Mouse (Mus musculus): ENCODE measurements at regions not wholly inside any gene's neighbourhood (a gene's known extent, or its start where the extent isn't known, plus 50 kb on each side); places are given as distances from the start of the nearest gene placed in this dataset.

DNA sequence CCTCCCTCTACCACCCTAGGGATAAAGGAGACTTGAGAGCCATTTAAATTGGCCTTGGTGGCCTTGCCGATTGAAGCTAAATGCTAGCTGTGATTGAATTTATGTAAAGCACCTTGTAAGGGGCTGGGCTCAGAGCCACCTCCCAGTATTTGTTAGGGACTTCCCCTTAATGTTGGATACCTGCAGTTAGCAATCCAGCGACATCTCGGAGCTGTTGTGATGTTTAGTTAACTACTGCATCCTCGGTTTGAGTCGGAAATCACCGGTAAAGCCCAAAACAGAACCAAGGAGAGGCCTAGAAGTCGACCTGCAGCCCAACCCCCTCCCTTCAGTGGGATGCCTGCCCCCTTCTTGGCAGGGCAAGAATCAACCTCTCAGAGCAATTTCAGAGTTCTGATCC lies 236.3 kb downstream of the Cd83 start:
- peaks cover 26% of the 10 kb centered on the region for H3K4me1 ChIP-seq (replicated peaks)
- WGBS, result 21% methylated on average over 7 of the region's 7 CpGs
- H3K36me3 ChIP-seq, result no peaks in the 10 kb centered on the region
- peaks cover 38% of the 10 kb centered on the region for H3K27me3 ChIP-seq
- no peak overlapping the region for H3K9ac ChIP-seq
- H3K27ac ChIP-seq (replicated peaks), result no peak overlapping the region
- no peak for ATAC-seq (ENCODE audit: low read depth)
- H3K9me3 ChIP-seq, result no peaks in the 10 kb centered on the region
- no peak overlapping the region for H3K4me3 ChIP-seq
- H3K4me2 ChIP-seq, result no peak overlapping the region

DNA sequence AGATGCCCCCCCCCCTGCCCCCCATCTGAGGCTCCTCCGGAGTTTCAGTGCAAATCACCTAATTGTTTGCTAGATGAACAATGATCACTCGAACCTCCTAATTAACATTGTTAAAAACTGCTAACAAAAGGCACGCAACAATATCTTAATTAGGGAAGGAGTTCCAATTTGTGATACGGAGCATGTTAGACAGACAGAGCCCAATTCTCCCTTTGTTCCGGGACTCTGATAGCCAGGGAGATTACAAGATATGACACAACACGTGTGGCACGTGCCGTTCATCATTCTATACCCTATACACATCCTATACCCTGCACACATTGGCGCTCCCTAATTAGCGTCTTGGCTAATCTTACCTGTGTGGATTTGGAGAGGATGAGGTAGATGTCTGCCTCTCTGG lies 237.5 kb downstream of the Cd83 start:
- H3K4me1 ChIP-seq (replicated peaks), result peaks cover 39% of the 10 kb centered on the region
- no peak overlapping the region for H3K4me2 ChIP-seq
- no peak overlapping the region for H3K27ac ChIP-seq (replicated peaks)
- peaks cover 30% of the 10 kb centered on the region for H3K27me3 ChIP-seq
- WGBS, result 68% methylated on average over 10 of the region's 10 CpGs
- no peak overlapping the region for H3K9ac ChIP-seq
- no peaks in the 10 kb centered on the region for H3K9me3 ChIP-seq
- ATAC-seq (ENCODE audit: low read depth), result no peak
- no peak overlapping the region for H3K4me3 ChIP-seq
- no peaks in the 10 kb centered on the region for H3K36me3 ChIP-seq

DNA sequence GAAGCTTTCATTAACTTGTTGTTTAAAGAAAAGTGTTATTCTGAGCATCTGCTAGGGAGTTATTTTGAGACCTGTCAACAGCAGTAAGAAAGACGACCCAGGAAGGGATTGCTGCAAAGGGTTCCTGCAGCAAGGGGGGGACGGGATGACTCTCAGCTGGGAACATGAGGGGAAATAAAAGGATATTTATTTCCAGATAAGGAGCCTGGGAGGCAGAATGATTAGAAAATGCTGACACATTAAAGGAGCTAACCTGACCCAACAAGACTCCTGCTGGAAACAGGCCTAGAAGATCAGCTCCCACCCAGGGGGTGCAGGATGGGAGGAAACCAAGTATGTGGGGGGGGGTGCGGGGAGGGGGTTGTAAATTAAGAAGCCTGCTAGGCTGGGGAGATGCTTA lies 240.0 kb downstream of the Cd83 start:
- Histone ChIP-seq H3K27me3 (peaks cover 20% of the 10 kb centered on the region), H3K4me1 (replicated peaks) (peaks cover 28% of the 10 kb centered on the region), H3K9me3 (no peaks in the 10 kb centered on the region), H3K9ac (no peak overlapping the region), H3K36me3 (no peaks in the 10 kb centered on the region), H3K4me3 (no peak overlapping the region), H3K27ac (replicated peaks) (no peak overlapping the region), H3K4me2 (no peak overlapping the region)
- no peak for ATAC-seq (ENCODE audit: low read depth)
- 50% methylated on average over 3 of the region's 3 CpGs for WGBS

DNA sequence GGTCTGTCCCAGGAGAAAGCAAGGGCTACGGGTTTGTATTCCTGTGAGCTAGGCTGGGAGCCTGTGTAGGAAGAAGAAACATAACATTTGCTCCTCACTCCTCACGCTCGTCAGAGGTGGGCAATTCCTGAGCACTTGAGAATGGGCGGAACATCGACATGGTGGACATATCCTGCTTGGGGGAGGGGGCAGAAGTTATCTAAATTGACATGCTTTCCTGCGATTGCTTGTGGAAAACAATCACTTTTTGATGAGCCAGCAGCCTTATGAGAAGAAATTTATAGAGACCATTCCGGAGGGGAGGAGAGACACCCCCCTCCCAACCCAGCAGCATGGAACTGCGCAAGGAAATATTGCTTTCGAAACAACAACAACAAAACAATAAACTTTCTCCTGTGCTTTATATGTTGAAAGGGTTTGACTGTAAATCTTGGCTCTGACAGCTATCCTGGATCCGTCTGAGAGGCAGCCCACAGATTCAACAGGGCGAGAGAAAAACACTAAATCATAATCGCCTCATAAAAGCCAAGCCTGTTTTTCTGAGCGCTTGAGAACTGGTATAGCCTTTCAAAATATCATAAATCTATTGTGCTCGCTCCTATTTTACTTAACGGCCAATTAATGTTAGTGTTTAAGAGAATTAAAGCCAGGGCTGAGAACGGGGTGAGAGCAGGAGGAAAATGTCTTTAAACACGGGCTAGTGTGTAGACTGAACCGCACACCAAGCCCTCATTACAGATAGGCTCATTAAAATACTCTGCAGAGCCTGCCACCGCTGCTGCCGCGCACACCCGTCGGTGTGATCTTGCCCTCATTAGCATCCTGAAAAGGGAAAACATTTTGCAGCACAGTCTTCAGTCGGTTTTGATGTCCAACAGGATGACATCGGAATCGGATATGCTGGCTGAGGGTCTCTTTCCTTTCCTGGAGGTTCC lies 242.0 kb downstream of the Cd83 start:
- WGBS, result 32% methylated on average over 26 of the region's 26 CpGs
- H3K9me3 ChIP-seq, result no peaks in the 10 kb centered on the region
- H3K4me3 ChIP-seq, result no peak overlapping the region
- H3K36me3 ChIP-seq, result no peaks in the 10 kb centered on the region
- H3K9ac ChIP-seq, result 0 out of 2 replicates have a peak overlapping the region, but pooled peaks have one; percentile 3
- H3K27me3 ChIP-seq, result peaks cover 3% of the 10 kb centered on the region
- peak overlapping the region; percentile 41 for H3K4me2 ChIP-seq
- H3K27ac ChIP-seq (replicated peaks), result peak overlapping the region; percentile 34; the same call in 1 of the 2 replicates
- ATAC-seq (ENCODE audit: low read depth), result peak; percentile 82
- peaks cover 20% of the 10 kb centered on the region for H3K4me1 ChIP-seq (replicated peaks)

- no peak overlapping the region for H3K27ac ChIP-seq (replicated peaks)
Observed at GRCm38 (mm10) chr13:44028081-44028480, 243.5 kb downstream of the Cd83 start.

DNA sequence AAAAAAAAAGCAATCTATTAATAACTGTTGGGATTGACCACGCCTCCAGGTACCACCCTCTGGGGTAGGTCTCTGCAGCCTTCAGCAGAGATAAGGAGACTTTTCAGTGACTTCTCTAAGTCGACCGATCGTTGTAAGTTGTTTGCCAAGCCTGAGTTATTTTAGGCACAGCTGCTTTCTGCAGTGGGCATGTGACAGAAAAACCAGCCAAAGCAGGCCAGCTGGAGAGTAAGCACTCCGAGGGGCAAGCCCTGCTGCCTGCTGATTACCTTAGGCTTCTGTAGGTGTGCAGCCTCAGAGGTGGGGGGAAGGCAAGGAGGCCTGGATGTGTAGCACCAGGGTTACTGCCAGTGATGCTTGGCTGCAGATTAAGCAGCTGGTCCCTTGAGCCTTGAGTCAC lies 246.0 kb downstream of the Cd83 start:
- no peak overlapping the region for H3K4me3 ChIP-seq
- H3K9ac ChIP-seq, result no peak overlapping the region
- 88% methylated on average over 5 of the region's 5 CpGs for WGBS
- no peak overlapping the region for H3K4me2 ChIP-seq
- H3K9me3 ChIP-seq, result no peaks in the 10 kb centered on the region
- H3K27ac ChIP-seq (replicated peaks), result no peak overlapping the region
- no peaks in the 10 kb centered on the region for H3K27me3 ChIP-seq
- H3K36me3 ChIP-seq, result no peaks in the 10 kb centered on the region
- H3K4me1 ChIP-seq (replicated peaks), result peaks cover 17% of the 10 kb centered on the region
- ATAC-seq (ENCODE audit: low read depth), result no peak

More at GRCm38 (mm10) chr13:44028081-44028480, 243.5 kb downstream of the Cd83 start:
- peaks cover 20% of the 10 kb centered on the region for H3K4me1 ChIP-seq (replicated peaks)
- 89% methylated on average over 6 of the region's 6 CpGs for WGBS
- no peak overlapping the region for H3K9ac ChIP-seq
- H3K36me3 ChIP-seq, result no peaks in the 10 kb centered on the region
- no peak overlapping the region for H3K4me2 ChIP-seq
- no peaks in the 10 kb centered on the region; the same call in 1 of the 2 replicates for H3K27me3 ChIP-seq
- ATAC-seq (ENCODE audit: low read depth), result no peak
- H3K4me3 ChIP-seq, result no peak overlapping the region
- H3K9me3 ChIP-seq, result no peaks in the 10 kb centered on the region

DNA sequence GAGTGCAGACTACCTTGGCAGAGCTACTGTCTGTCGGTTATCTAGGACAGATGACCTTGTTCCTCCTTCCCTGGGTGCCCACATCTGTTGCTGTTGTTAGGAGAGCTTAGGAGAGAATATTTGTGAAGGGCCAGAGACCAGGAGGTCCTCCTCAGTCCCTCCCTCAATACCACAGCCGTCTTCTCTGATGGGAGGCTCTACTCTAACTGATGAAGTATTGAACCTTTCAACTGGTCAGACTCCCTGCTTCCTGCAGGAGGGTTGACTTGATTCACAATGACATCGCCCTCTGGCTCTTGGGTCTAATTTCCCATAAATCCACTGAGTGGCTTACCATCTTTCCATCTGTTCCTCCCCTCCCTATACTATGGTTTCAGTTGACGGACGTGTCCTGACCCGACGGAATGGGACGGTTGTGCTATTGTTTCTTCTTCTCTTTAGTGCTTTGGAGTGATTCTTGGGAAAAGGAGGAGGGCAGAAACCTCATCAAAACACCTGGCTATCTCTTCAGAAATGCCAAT lies 253.3 kb downstream of the Cd83 start:
- H3K27ac ChIP-seq (replicated peaks), result no peak overlapping the region
- no peak overlapping the region for H3K9ac ChIP-seq
- no peak overlapping the region for H3K4me3 ChIP-seq
- peaks cover 7% of the 10 kb centered on the region for H3K4me1 ChIP-seq (replicated peaks)
- no peaks in the 10 kb centered on the region for H3K36me3 ChIP-seq
- H3K27me3 ChIP-seq, result no peaks in the 10 kb centered on the region
- no peak for ATAC-seq (ENCODE audit: low read depth)
- no peaks in the 10 kb centered on the region for H3K9me3 ChIP-seq
- 48% methylated on average over 8 of the region's 8 CpGs for WGBS
- no peak overlapping the region for H3K4me2 ChIP-seq

DNA sequence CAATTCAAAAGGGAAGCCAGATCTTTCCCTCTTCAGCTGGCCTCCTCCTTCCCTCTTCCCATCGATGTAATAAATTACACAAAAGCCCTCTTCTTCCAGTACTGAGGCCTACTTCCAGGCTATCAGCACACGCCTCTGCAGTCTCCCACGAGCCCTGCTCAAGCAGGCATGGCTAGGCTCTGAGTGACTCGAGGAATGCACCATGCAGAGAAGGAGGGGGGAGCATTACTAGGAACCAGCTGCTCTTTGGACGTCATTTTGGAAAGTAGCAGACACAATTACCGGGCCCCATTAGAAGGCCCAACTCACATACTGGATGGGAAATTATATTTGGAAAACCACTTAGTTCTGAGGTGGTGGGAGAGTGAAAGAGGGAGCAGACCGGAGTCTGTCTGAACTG lies 253.7 kb downstream of the Cd83 start:
- H3K9ac ChIP-seq, result no peak overlapping the region
- H3K36me3 ChIP-seq, result no peaks in the 10 kb centered on the region
- H3K9me3 ChIP-seq, result no peaks in the 10 kb centered on the region
- ATAC-seq (ENCODE audit: low read depth), result no peak
- H3K4me2 ChIP-seq, result no peak overlapping the region
- 33% methylated on average over 7 of the region's 7 CpGs for WGBS
- H3K4me1 ChIP-seq (replicated peaks), result peaks cover 12% of the 10 kb centered on the region
- H3K4me3 ChIP-seq, result no peak overlapping the region
- H3K27ac ChIP-seq (replicated peaks), result no peak overlapping the region
- no peaks in the 10 kb centered on the region for H3K27me3 ChIP-seq

DNA sequence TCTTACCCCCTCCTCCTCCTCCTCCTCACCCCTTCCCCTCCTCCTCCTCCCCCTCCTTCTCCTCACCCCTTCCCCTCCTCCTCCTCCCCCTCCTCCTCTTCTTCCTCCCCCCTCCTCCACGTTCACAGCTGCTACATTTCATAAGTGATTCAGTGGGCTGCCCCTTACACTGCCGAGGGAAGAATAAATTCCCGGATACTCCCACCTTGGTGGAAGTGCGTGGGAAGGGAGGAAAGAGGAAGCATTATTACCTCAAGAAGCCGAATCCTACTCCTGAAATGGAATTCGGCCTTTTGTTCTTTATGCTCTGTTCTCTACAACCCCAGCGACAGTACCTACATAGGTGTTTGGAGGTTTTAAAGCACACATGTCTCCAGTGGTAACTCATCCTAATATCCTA lies 256.1 kb downstream of the Cd83 start:
- Histone ChIP-seq H3K27ac (replicated peaks) (no peak overlapping the region), H3K4me1 (replicated peaks) (peaks cover 28% of the 10 kb centered on the region), H3K9me3 (no peaks in the 10 kb centered on the region), H3K27me3 (no peaks in the 10 kb centered on the region), H3K4me2 (no peak overlapping the region), H3K9ac (no peak overlapping the region), H3K36me3 (no peaks in the 10 kb centered on the region), H3K4me3 (no peak overlapping the region)
- no peak for ATAC-seq (ENCODE audit: low read depth)
- 51% methylated on average over 7 of the region's 7 CpGs for WGBS

DNA sequence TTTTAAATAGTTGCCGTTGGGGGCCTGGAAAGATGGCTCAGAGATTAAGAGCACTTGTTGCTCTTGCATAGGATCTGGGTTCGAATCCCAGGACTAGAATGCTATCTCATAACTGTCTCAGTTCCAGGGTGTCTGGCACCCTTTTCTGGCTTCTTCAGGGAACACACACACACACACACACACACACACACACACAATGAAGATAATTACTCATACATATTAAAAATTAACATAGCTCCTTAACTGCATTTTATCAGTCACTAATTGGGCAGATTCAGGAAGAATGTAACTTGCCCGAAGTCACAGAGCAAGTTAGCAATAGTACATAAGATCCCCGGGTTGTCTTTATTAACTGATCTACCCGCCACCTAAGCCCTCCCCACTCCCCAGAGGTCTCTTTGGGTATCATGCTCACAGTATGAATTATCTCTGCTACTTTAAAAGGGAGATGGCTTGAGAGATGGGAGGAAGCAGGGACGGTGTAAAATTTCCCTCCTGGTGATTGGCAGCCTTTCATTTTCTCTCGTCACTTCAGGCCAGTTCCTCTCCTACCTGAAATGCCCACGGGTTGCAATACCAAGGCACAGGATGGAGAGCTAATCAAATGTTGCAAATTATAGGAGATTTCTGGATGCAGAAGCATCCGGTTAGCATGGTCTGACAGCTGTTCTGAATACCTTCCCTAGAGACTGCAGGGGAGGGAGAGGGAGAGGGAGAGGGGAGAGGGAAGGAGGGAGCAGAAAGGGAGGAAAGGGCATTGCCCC lies 258.3 kb downstream of the Cd83 start:
- Histone ChIP-seq H3K4me1 (replicated peaks) (peaks cover 27% of the 10 kb centered on the region), H3K4me2 (0 out of 2 replicates have a peak overlapping the region, but pooled peaks have one; percentile 9), H3K4me3 (no peak overlapping the region), H3K27ac (replicated peaks) (peak overlapping the region; percentile 50), H3K9me3 (no peaks in the 10 kb centered on the region), H3K9ac (0 out of 2 replicates have a peak overlapping the region, but pooled peaks have one; percentile 14), H3K36me3 (no peaks in the 10 kb centered on the region), H3K27me3 (no peaks in the 10 kb centered on the region)
- ATAC-seq (ENCODE audit: low read depth), result peak; percentile 51
- WGBS, result 35% methylated on average over 9 of the region's 9 CpGs

DNA sequence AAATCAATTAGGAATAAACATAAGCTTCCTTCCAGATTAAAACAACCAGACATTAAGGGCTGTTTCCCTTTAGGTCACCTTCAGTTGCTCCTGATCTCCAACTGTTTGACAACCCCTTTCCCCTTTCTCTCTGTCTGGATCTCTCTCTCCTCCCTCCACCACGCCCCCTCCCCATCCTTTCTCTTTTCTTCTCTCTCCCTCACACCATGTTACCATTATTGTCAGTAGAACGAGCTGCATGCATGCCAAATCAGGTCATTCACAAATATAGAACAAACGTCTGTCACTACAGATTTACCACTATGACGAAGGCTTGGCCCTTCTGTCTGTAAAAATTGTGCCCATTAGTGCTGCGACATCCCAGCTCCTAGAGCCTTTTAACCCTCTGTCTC lies 258.9 kb downstream of the Cd83 start:
- H3K36me3 ChIP-seq, result no peaks in the 10 kb centered on the region
- H3K9ac ChIP-seq, result 0 out of 2 replicates have a peak overlapping the region, but pooled peaks have one; percentile 14
- H3K4me1 ChIP-seq (replicated peaks), result peaks cover 22% of the 10 kb centered on the region
- H3K27ac ChIP-seq (replicated peaks), result peak overlapping the region; percentile 50
- H3K9me3 ChIP-seq, result no peaks in the 10 kb centered on the region
- H3K4me2 ChIP-seq, result 0 out of 2 replicates have a peak overlapping the region, but pooled peaks have one; percentile 9
- no peaks in the 10 kb centered on the region for H3K27me3 ChIP-seq
- no peak overlapping the region for H3K4me3 ChIP-seq
- WGBS, result 11% methylated on average over 5 of the region's 5 CpGs
- ATAC-seq (ENCODE audit: low read depth), result peak; percentile 61; the same call in 1 of the 2 replicates
